16 mouse cellular contexts compared by ENCODE assay signal in the genomic region with DNA sequence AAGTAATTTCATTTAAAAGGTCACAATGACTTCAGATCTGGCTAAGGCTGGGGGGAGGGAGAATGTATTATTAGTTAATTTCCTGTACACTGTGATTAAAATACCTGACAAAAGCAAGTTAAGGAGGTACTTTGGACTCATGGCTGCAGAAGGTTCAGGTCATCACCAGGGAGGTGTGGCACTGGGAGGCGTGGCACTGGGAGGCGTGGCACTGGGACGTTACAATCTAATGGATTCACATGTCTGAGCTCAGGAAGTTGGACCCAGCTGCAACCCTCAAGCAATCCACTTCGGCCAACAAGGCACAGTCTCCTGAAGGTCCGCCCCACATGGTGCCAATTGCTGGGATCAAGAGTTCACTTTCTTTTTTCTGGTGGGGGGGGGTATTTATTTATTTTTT. TPM values are rescaled to one million over a fixed set of nuclear protein-coding genes. Genes with fewer than 3 reads are reported as not detected.
A peak's percentile ranks its signal among the peaks of the same experiment; 100 is the strongest.
DNase-seq lines count a peak whose midpoint lies in the region; ATAC-seq and TF ChIP-seq lines count a peak whose summit lies in the region.
"Had no signal": no experiment of that assay in that cellular context is flagged by ENCODE, and none has a peak within 500 bp of the region (broad histone marks: within the 10 kb centered on the region; RNA-seq: fewer than 3 reads in every experiment).

No protein-coding gene starts in this region.

- no peaks in the 10 kb centered on the region for H3K4me1 ChIP-seq in kidney, embryonic 15.5 days
- no peaks in the 10 kb centered on the region for H3K4me1 ChIP-seq in intestine, embryonic 15.5 days (replicated peaks)
- H3K4me1 ChIP-seq in liver, embryonic 11.5 days (replicated peaks; ENCODE audit: control insufficient read depth, insufficient read depth, low read length) = no peaks in the 10 kb centered on the region
- H3K4me1 ChIP-seq in hindbrain, postnatal 0 days (ENCODE audit: insufficient read depth, low read length) = no peaks in the 10 kb centered on the region
- H3K4me1 ChIP-seq: heart, embryonic 13.5 days; hindbrain, embryonic 10.5 days; limb, embryonic 15.5 days; midbrain, embryonic 15.5 days had no signal

- no peak for TF ChIP-seq CTCF in hindbrain, postnatal 0 days (IDR thresholded peaks at IDR 0.05; ENCODE audit: low read depth)

- 59% methylated on average over 5 of the region's 5 CpGs for WGBS in kidney, embryonic 15.5 days
- 53% methylated on average over 5 of the region's 5 CpGs for WGBS in intestine, embryonic 15.5 days
- WGBS in liver, embryonic 11.5 days = 53% methylated on average over 5 of the region's 5 CpGs
- 69% methylated on average over 5 of the region's 5 CpGs for WGBS in hindbrain, postnatal 0 days

- H3K27me3 ChIP-seq in kidney, embryonic 15.5 days = no peaks in the 10 kb centered on the region
- no peaks in the 10 kb centered on the region for H3K27me3 ChIP-seq in intestine, embryonic 15.5 days (replicated peaks)
- no peaks in the 10 kb centered on the region for H3K27me3 ChIP-seq in liver, embryonic 11.5 days (replicated peaks; ENCODE audit: control insufficient read depth, insufficient read depth, low read length)
- no peaks in the 10 kb centered on the region for H3K27me3 ChIP-seq in hindbrain, postnatal 0 days (ENCODE audit: insufficient read depth, low read length)
- H3K27me3 ChIP-seq: heart, embryonic 13.5 days; limb, embryonic 15.5 days; midbrain, embryonic 15.5 days had no signal

- no peaks in the 10 kb centered on the region for H3K9me3 ChIP-seq in kidney, embryonic 15.5 days (replicated peaks)
- H3K9me3 ChIP-seq in intestine, embryonic 15.5 days = no peaks in the 10 kb centered on the region
- no peaks in the 10 kb centered on the region for H3K9me3 ChIP-seq in liver, embryonic 11.5 days (ENCODE audit: control insufficient read depth, low read length)
- no peaks in the 10 kb centered on the region for H3K9me3 ChIP-seq in hindbrain, postnatal 0 days (ENCODE audit: low read length)
- H3K9me3 ChIP-seq: heart, embryonic 13.5 days; limb, embryonic 15.5 days; midbrain, embryonic 15.5 days had no signal

- no peak overlapping the region for H3K27ac ChIP-seq in kidney, embryonic 15.5 days
- H3K27ac ChIP-seq in intestine, embryonic 15.5 days = no peak overlapping the region
- H3K27ac ChIP-seq in liver, embryonic 11.5 days (ENCODE audit: low read depth, low read length) = no peak overlapping the region
- no peak overlapping the region for H3K27ac ChIP-seq in hindbrain, postnatal 0 days
- H3K27ac ChIP-seq: heart, embryonic 13.5 days; hindbrain, embryonic 10.5 days; limb, embryonic 15.5 days; midbrain, embryonic 15.5 days had no signal

- no peak overlapping the region for H3K4me2 ChIP-seq in kidney, embryonic 15.5 days
- no peak overlapping the region for H3K4me2 ChIP-seq in intestine, embryonic 15.5 days (replicated peaks)
- no peak overlapping the region for H3K4me2 ChIP-seq in liver, embryonic 11.5 days
- H3K4me2 ChIP-seq in hindbrain, postnatal 0 days (ENCODE audit: low read depth, low read length) = no peak overlapping the region
- H3K4me2 ChIP-seq: heart, embryonic 13.5 days; limb, embryonic 15.5 days; midbrain, embryonic 15.5 days had no signal

- no peak overlapping the region for H3K4me3 ChIP-seq in kidney, embryonic 15.5 days (replicated peaks)
- no peak overlapping the region for H3K4me3 ChIP-seq in intestine, embryonic 15.5 days (replicated peaks)
- H3K4me3 ChIP-seq in liver, embryonic 11.5 days (ENCODE audit: low read depth, low read length) = no peak overlapping the region
- no peak overlapping the region for H3K4me3 ChIP-seq in hindbrain, postnatal 0 days (ENCODE audit: low read length)
- H3K4me3 ChIP-seq: heart, embryonic 13.5 days; hindbrain, embryonic 10.5 days; limb, embryonic 15.5 days; midbrain, embryonic 15.5 days had no signal

- no peak overlapping the region for H3K9ac ChIP-seq in kidney, embryonic 15.5 days
- no peak overlapping the region for H3K9ac ChIP-seq in intestine, embryonic 15.5 days
- no peak overlapping the region for H3K9ac ChIP-seq in liver, embryonic 11.5 days (ENCODE audit: low read depth, low read length)
- H3K9ac ChIP-seq in hindbrain, postnatal 0 days (replicated peaks; ENCODE audit: low read length) = no peak overlapping the region
- H3K9ac ChIP-seq: heart, embryonic 13.5 days; limb, embryonic 15.5 days; midbrain, embryonic 15.5 days had no signal

- ATAC-seq in kidney, embryonic 15.5 days (replicated peaks; ENCODE audit: low FRiP score) = no peak
- ATAC-seq in intestine, embryonic 15.5 days = peak; percentile 91
- peak; percentile 73 for ATAC-seq in liver, embryonic 11.5 days (replicated peaks; ENCODE audit: low FRiP score)
- no peak for ATAC-seq in hindbrain, postnatal 0 days
- ATAC-seq: forebrain, embryonic 16.5 days; midbrain, embryonic 15.5 days had no signal

- DNase-seq in kidney, adult 9 months = peak; percentile 87
- no peak for DNase-seq in liver, embryonic 11.5 days (ENCODE audit: low spot score)
- DNase-seq in lung, postnatal 4 days = no peak
- DNase-seq in hindbrain, postnatal 0 days (ENCODE audit: low spot score) = no peak
- DNase-seq in retina, embryonic 14.5 days (ENCODE audit: low spot score) = no peak
- DNase-seq: cerebellum, adult 11-12 months; gastrocnemius, postnatal 10 days; lung, postnatal 36 days had no signal

- no peaks in the 10 kb centered on the region for H3K36me3 ChIP-seq in kidney, embryonic 15.5 days
- no peaks in the 10 kb centered on the region for H3K36me3 ChIP-seq in intestine, embryonic 15.5 days
- no peaks in the 10 kb centered on the region for H3K36me3 ChIP-seq in liver, embryonic 11.5 days (ENCODE audit: control insufficient read depth, insufficient read depth, low read length)
- no peaks in the 10 kb centered on the region for H3K36me3 ChIP-seq in hindbrain, postnatal 0 days (ENCODE audit: insufficient read depth, low read length)
- H3K36me3 ChIP-seq: heart, embryonic 13.5 days; hindbrain, embryonic 10.5 days; limb, embryonic 15.5 days; midbrain, embryonic 15.5 days had no signal

RNA-seq across cellular contexts. Expression of a gene that starts 4.2 kb away (rescaled TPM):
- polyA plus RNA-seq in kidney, embryonic 15.5 days (2015; fragmentation: Nextera tagmentation; extraction: Ambion mirVana) = 0.08 TPM in 1 of 2 replicates, not detected in the other
- 1.1 and 1.6 TPM in 2 replicates for polyA plus RNA-seq in intestine, embryonic 15.5 days (2015; fragmentation: Nextera tagmentation; extraction: Ambion mirVana)
- polyA plus RNA-seq in liver, embryonic 11.5 days (2014; fragmentation: Nextera tagmentation; extraction: Ambion mirVana) = not detected in 2 replicates
- 0.54 and 0.99 TPM in 2 replicates for total RNA-seq in hindbrain, postnatal 0 days (2014; rRNA removed)
- polyA plus RNA-seq in hindbrain, postnatal 0 days (2015; fragmentation: Nextera tagmentation; extraction: Ambion mirVana) = 0.52 and 0.74 TPM in 2 replicates
- total RNA-seq: gastrocnemius, postnatal 10 days had no signal
- polyA plus RNA-seq: hindbrain, embryonic 10.5 days; limb, embryonic 15.5 days; neural tube, embryonic 11.5 days had no signal

RNA-seq across cellular contexts. Expression of a gene that starts 23.2 kb away (rescaled TPM):
- 1.5 and 1.6 TPM in 2 replicates for polyA plus RNA-seq in kidney, embryonic 15.5 days (2015; fragmentation: Nextera tagmentation; extraction: Ambion mirVana)
- polyA plus RNA-seq in intestine, embryonic 15.5 days (2015; fragmentation: Nextera tagmentation; extraction: Ambion mirVana) = 9.1 and 11.7 TPM in 2 replicates
- 12.9 and 18.0 TPM in 2 replicates for polyA plus RNA-seq in liver, embryonic 11.5 days (2014; fragmentation: Nextera tagmentation; extraction: Ambion mirVana)
- total RNA-seq in hindbrain, postnatal 0 days (2014; rRNA removed) = 14.2 and 17.4 TPM in 2 replicates
- polyA plus RNA-seq in hindbrain, postnatal 0 days (2015; fragmentation: Nextera tagmentation; extraction: Ambion mirVana) = 1.1 and 1.5 TPM in 2 replicates

RNA-seq across cellular contexts. Expression of a gene that starts 50.8 kb away (rescaled TPM):
- 7.4 and 7.8 TPM in 2 replicates for polyA plus RNA-seq in kidney, embryonic 15.5 days (2015; fragmentation: Nextera tagmentation; extraction: Ambion mirVana)
- 8.1 and 9.0 TPM in 2 replicates for polyA plus RNA-seq in intestine, embryonic 15.5 days (2015; fragmentation: Nextera tagmentation; extraction: Ambion mirVana)
- 5.6 and 6.6 TPM in 2 replicates for polyA plus RNA-seq in liver, embryonic 11.5 days (2014; fragmentation: Nextera tagmentation; extraction: Ambion mirVana)
- total RNA-seq in hindbrain, postnatal 0 days (2014; rRNA removed) = 136 and 142 TPM in 2 replicates
- polyA plus RNA-seq in hindbrain, postnatal 0 days (2015; fragmentation: Nextera tagmentation; extraction: Ambion mirVana) = 9.4 and 10.3 TPM in 2 replicates

Comparison
In these comparisons a context has a peak if more than half of its experiments do, and no peak if none do; other contexts are left out.
1. ATAC-seq: peak in intestine, embryonic 15.5 days (single experiment) and liver, embryonic 11.5 days (single experiment); none in kidney, embryonic 15.5 days (single experiment) and hindbrain, postnatal 0 days (single experiment).